Mouse (Mus musculus) forebrain, embryonic 11.5 days (tissue): ENCODE measurements around the gene Astl. TPM values are rescaled to one million over a fixed set of nuclear protein-coding genes. Genes with fewer than 3 reads are reported as not detected.
"Not testable (repeated sequence)": the region's sequence is repeated elsewhere in the genome, so short reads cannot be mapped to it uniquely, and the experiment has no call there.

Source experiments
- ATAC-seq: fragments of 200-750 bp; cut with Nextera tagmentation; replicated peaks from 2 replicates; pipeline ENCODE4 v1.8.0; 2017; ENCODE audit warnings: moderate TSS enrichment; ENCODE audit not compliant: low FRiP score
- DNase-seq: peaks from one replicate; pipeline ENCODE4 v3.0.0-alpha.2; 2017; ENCODE audit warnings: low spot score
- H3K27ac ChIP-seq: fragments of 300-500 bp; sonication (generic); 2 replicates; pipeline ENCODE4 v1.5.1; 2014; ENCODE audit warnings: low read depth, low read length
- H3K27me3 ChIP-seq: fragments of 300-500 bp; sonication (generic); 2 replicates; pipeline ENCODE4 v1.6.1; 2014; ENCODE audit warnings: mild to moderate bottlenecking, low read length, mixed read lengths; ENCODE audit not compliant: control insufficient read depth, insufficient read depth
- H3K36me3 ChIP-seq: fragments of 300-500 bp; sonication (generic); 2 replicates; pipeline ENCODE4 v1.6.1; 2014; ENCODE audit warnings: mild to moderate bottlenecking, low read length, moderate library complexity, mixed read lengths; ENCODE audit not compliant: control insufficient read depth, insufficient read depth
- H3K4me1 ChIP-seq: fragments of 300-500 bp; sonication (generic); replicated peaks from 2 replicates; pipeline ENCODE4 v1.6.1; 2014; ENCODE audit warnings: low read length, mixed read lengths; ENCODE audit not compliant: control insufficient read depth, insufficient read depth
- H3K4me2 ChIP-seq: fragments of 300-500 bp; sonication (generic); 2 replicates; pipeline ENCODE4 v1.6.1; 2014; ENCODE audit warnings: low read depth, mild to moderate bottlenecking, low read length, moderate library complexity, mixed read lengths; ENCODE audit not compliant: severe bottlenecking
- H3K4me3 ChIP-seq: fragments of 300-500 bp; sonication (generic); 2 replicates; pipeline ENCODE4 v1.5.1; 2014; ENCODE audit warnings: low read depth, low read length
- H3K9ac ChIP-seq: fragments of 300-500 bp; sonication (generic); 2 replicates; pipeline ENCODE4 v1.6.1; 2014; ENCODE audit warnings: low read length
- H3K9me3 ChIP-seq: fragments of 300-500 bp; sonication (generic); 2 replicates; pipeline ENCODE4 v1.6.1; 2016; ENCODE audit warnings: low read length, mixed read lengths; ENCODE audit not compliant: control insufficient read depth
- WGBS: fragments of 180-500 bp; shearing (Covaris S2); extraction: QIAGEN DNeasy Blood & Tissue Kit; methylation state at CpG from one replicate; pipeline ENCODE4 v1.1.7; 2014; 5-methylcytosine and 5-hydroxymethylcytosine counted together
- polyA plus RNA-seq: library from polyadenylated mRNA; unstranded; fragments of >200 nt; fragmentation: Nextera tagmentation; extraction: Ambion mirVana; gene quantifications from 2 replicates; pipeline ENCODE4 v1.2.1, GENCODE M21; 2014

The Astl gene
- not detected in 2 replicates for polyA plus RNA-seq

DNA sequence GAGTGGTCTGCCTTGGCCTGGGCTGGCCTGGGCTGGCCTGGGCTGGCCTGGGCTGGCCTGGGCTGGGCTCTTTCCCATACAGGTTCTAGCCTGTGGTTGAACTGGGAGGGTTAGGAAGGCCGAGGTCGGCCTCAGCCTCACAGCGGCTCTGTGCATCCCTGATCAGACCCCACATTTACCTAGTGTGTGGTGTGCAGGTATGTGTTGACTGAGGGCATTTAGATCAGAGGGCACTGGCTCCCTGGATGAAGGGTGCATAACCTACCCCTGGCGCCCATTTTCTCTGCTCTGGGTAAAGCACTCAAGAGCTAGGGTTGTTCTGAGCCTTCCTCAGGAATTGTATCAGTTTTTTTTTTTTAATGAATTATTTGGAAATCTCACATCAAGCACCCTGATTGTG is at the start of gene Astl:
TSS of gene Astl (plus strand) at position 224 of the 400 bp plus-strand sequence.
- DNase-seq (no peak), ATAC-seq (no peak)
- 84% methylated on average over 4 of the region's 4 CpGs for WGBS
- Histone ChIP-seq H3K4me3 (no peak within 1 kb of the TSS), H3K27me3 (peaks cover 27% of the 10 kb centered on the region), H3K27ac (no peak within 1 kb of the TSS), H3K9ac (no peak within 1 kb of the TSS), H3K36me3 (no peaks in the 10 kb centered on the region), H3K4me2 (no peak within 1 kb of the TSS), H3K4me1 (peaks cover 6% of the 10 kb centered on the region), H3K9me3 (no peaks in the 10 kb centered on the region)

DNA sequence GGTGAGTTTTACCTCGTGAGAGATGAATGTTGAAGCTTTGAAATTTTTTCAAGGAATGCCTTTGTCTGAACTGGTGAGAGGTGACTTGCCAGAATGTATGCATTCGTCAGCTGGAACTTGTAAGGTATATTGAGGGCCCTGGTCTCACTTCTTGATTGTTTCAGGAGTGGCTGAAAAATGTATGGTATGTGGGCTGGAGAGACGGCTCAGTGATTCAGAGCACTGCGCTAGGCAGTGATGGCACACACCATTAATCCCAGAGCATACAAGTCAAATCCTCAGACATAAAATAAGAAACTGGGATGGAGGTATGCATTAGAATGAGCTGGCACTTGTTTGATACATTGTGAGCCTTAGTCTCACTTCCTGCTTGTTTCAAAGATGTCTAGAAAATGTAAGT is 46.2 kb upstream of the Astl start:
- DNase-seq (no peak), ATAC-seq (no peak)
- Histone ChIP-seq H3K4me3 (no peak overlapping the region), H3K4me1 (no peaks in the 10 kb centered on the region), H3K9me3 (no peaks in the 10 kb centered on the region), H3K36me3 (peaks cover 11% of the 10 kb centered on the region), H3K27ac (no peak overlapping the region), H3K9ac (no peak overlapping the region), H3K27me3 (no peaks in the 10 kb centered on the region), H3K4me2 (no peak overlapping the region)
- WGBS, result 85% methylated on average over 4 of the region's 4 CpGs

DNA sequence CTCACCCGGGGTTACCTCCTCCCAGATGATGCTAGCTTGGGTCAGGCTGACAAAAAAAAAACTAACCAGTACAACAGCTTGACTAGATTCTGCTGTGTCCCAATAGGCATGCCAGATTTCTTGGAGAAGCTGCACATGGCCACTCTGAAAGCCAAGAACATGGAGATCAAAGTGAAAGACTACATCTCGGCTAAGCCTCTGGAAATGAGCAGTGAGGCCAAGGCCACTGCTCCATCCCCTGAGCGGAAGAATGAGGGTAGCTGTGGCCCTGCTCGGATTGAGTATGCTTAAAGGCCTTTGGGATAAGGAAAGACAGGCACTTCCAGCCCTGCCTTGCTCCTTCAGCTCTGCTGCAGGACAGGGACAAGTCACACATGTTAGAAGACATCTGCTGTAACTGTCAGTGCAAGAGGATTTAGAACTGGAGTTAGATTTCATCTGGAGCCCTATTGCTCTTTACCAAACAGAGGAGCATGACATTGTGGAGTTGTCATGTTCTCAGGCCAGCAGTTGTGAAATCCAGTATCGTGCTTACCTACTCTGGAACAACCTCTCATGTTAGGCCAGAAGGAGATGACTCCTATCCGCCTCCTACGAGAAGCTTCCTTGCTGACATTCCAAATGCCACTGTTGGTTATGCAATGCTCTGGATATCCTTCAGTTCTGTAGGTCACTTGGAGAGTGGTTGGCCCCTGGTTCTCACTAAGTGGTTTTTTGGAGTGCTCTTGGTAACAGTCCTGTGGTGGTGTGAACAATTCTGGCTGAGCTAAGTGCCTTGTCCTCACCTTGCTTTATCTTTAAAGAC is 41.2 kb upstream of the Astl start:
- no peaks in the 10 kb centered on the region for H3K9me3 ChIP-seq
- DNase-seq (no peak), ATAC-seq (no peak)
- H3K9ac ChIP-seq, result no peak overlapping the region
- no peaks in the 10 kb centered on the region for H3K4me1 ChIP-seq
- no peaks in the 10 kb centered on the region for H3K27me3 ChIP-seq
- no peak overlapping the region for H3K27ac ChIP-seq
- 94% methylated on average over 7 of the region's 7 CpGs for WGBS
- H3K4me2 ChIP-seq, result no peak overlapping the region
- no peak overlapping the region for H3K4me3 ChIP-seq
- H3K36me3 ChIP-seq, result peaks cover 15% of the 10 kb centered on the region

DNA sequence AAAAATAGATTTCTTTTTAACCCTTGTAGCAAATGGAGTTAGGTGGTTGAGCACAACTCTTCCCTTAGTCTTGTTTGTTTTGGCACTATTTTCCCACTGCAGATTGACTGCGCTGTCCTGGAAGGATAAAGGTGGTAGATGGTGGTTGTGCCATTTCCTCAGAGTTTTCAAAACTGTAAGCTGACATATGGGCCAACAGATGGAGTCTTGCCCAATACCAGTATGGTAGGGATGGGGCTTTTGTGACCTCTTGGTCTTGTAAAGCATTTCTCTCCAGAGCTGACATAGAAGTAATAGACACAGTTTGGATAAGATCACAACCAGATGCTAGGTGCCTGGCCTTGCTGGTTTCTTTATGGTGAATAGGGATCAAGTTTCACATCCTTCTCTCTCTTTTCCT is 40.4 kb upstream of the Astl start:
- Histone ChIP-seq H3K4me1 (no peaks in the 10 kb centered on the region), H3K4me3 (no peak overlapping the region), H3K9ac (no peak overlapping the region), H3K27ac (no peak overlapping the region), H3K9me3 (no peaks in the 10 kb centered on the region), H3K4me2 (no peak overlapping the region), H3K27me3 (no peaks in the 10 kb centered on the region), H3K36me3 (peaks cover 14% of the 10 kb centered on the region)
- 100% methylated on average over 1 of the region's 1 CpGs for WGBS
- DNase-seq (no peak), ATAC-seq (no peak)

DNA sequence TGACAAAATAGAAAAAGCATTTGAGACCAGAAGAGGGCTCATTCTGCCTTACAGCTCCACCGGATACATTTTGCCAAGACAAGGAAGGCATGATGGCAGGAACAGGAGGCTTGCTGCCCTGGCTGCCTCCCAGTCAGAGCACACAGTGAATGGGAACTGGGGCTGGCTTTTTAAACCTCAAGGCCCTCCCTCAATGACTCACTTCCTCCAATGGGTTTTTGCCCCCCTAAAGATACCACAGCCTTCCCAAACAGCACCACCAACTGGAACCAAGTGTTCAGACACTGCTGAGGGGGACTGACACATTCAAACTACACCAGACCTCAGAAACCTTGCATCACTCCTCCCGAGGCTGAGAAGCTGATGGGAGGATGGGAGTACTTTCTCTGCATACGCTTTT is 37.7 kb upstream of the Astl start:
- no peak overlapping the region for H3K9ac ChIP-seq
- H3K4me3 ChIP-seq, result no peak overlapping the region
- H3K4me2 ChIP-seq, result no peak overlapping the region
- H3K27ac ChIP-seq, result no peak overlapping the region
- DNase-seq, result no peak
- no peaks in the 10 kb centered on the region for H3K9me3 ChIP-seq
- H3K36me3 ChIP-seq, result peaks cover 12% of the 10 kb centered on the region
- no peaks in the 10 kb centered on the region for H3K4me1 ChIP-seq
- ATAC-seq, result no peak
- 81% methylated on average over 3 of the region's 3 CpGs for WGBS
- H3K27me3 ChIP-seq, result no peaks in the 10 kb centered on the region

DNA sequence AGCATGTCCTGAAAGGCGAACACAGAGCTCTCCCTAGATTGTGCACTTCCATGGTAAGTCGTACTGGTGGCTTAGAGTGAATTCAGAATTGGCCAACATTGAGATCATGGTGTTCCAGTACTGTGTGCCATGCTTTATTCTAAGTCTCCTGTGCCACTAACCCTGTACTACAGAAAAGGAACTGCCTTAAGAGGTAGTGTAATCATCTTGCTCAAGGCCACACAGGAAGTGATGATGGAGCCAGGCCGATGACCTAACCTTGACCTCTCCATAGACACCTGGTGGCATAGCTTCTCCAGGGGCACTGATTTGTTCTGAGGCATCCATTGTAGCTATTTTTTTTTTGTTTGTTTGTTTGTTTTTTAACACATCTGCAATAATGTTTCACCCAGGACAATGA is 36.6 kb upstream of the Astl start:
- Histone ChIP-seq H3K27ac (no peak overlapping the region), H3K4me1 (no peaks in the 10 kb centered on the region), H3K4me2 (no peak overlapping the region), H3K36me3 (peaks cover 8% of the 10 kb centered on the region), H3K9me3 (no peaks in the 10 kb centered on the region), H3K9ac (no peak overlapping the region), H3K4me3 (no peak overlapping the region), H3K27me3 (no peaks in the 10 kb centered on the region)
- ATAC-seq (no peak), DNase-seq (no peak)
- WGBS, result 92% methylated on average over 3 of the region's 3 CpGs

DNA sequence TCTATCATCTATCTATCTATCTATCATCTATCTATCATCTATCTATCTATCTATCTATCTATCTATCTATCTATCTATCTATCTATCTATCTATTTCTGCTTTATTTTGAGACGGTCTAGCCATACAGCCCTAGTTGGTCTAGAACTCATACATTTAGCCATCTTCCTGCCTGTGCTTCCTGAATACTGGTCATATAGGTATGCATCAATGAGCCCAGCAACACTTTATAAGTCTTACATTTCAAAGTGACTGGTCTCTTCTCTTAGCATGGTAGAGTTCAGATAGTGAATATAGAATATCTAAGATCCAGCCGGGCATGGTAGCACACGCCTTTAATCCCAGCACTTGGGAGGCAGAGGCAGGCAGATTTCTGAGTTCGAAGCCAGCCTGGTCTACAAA is 34.2 kb upstream of the Astl start:
- H3K4me2 ChIP-seq, H3K36me3 ChIP-seq, H3K9me3 ChIP-seq, H3K4me3 ChIP-seq, ATAC-seq, H3K4me1 ChIP-seq, DNase-seq, H3K27ac ChIP-seq, H3K27me3 ChIP-seq, H3K9ac ChIP-seq: not testable (repeated sequence)
- WGBS, result 95% methylated on average over 4 of the region's 4 CpGs

DNA sequence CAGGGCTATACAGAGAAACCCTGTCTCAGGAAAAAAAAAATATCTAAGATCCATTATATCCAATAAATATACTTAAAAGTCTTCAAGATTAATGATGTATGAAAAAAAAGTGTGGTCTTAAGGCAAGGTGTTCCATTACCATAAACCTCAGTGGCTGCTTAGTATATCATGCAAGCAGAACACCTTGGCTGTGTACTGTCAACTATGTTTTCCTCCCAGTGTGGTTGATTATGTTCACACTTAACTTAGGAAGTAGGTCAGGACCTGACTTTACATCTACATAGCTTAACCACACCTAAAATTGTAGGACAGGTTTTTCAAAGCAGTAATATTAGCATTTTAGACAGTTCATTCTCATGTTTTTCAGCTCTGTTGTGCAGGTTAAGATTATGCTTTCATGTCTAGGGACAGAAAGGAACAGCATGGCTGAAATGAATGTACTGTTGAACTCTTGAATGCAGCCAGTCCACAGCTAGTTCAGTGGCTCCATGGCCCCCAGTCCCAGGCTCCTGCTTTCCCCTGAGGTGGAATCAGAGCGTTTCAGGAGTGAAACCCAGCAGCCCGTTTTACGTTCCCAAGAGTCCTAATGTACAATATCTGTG is 33.7 kb upstream of the Astl start:
- ATAC-seq (no peak), DNase-seq (no peak)
- Histone ChIP-seq H3K36me3 (no peaks in the 10 kb centered on the region), H3K9ac (no peak overlapping the region), H3K4me1 (no peaks in the 10 kb centered on the region), H3K27me3 (no peaks in the 10 kb centered on the region), H3K27ac (no peak overlapping the region), H3K4me3 (no peak overlapping the region), H3K9me3 (no peaks in the 10 kb centered on the region), H3K4me2 (no peak overlapping the region)
- WGBS, result 88% methylated on average over 3 of the region's 3 CpGs

DNA sequence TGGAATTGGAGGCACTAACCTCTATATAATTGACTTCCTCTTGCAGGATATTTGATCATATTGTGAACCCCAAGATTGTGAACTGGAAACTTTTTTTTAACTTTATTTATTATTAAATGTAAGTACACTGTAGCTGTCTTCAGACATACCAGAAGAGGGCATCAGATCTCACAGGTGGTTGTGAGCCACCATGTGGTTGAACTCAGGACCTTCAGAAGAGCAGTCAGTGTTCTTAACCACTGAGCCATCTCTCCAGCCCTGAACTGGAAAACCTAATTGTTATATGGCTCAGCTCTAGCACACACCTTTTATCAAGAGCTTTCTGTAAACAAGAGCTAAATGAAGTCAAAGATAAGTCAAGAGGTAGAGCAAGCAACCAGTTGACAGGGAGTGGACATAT is 32.3 kb upstream of the Astl start:
- ATAC-seq, result no peak
- Histone ChIP-seq H3K27ac (no peak overlapping the region), H3K9ac (no peak overlapping the region), H3K9me3 (no peaks in the 10 kb centered on the region), H3K36me3 (no peaks in the 10 kb centered on the region), H3K4me2 (no peak overlapping the region), H3K4me3 (no peak overlapping the region), H3K27me3 (no peaks in the 10 kb centered on the region), H3K4me1 (no peaks in the 10 kb centered on the region)
- DNase-seq, result no peak
